Mouse (Mus musculus) ovary, postnatal 10 days (tissue): ENCODE measurements around the gene Cdk5.

Experiments
- DNase-seq: peaks from one replicate; pipeline ENCODE4 v3.0.0; 2022; ENCODE audit warnings: low spot score

The Cdk5 gene

GRCm38 (mm10) chr5:24427981-24428402 lies 4.7 kb upstream of the Cdk5 start:
- DNase-seq, result no peak

- no peak for DNase-seq
These were observed 3.9 kb upstream of the Cdk5 start for GRCm38 (mm10) chr5:24427285-24427633.

DNA sequence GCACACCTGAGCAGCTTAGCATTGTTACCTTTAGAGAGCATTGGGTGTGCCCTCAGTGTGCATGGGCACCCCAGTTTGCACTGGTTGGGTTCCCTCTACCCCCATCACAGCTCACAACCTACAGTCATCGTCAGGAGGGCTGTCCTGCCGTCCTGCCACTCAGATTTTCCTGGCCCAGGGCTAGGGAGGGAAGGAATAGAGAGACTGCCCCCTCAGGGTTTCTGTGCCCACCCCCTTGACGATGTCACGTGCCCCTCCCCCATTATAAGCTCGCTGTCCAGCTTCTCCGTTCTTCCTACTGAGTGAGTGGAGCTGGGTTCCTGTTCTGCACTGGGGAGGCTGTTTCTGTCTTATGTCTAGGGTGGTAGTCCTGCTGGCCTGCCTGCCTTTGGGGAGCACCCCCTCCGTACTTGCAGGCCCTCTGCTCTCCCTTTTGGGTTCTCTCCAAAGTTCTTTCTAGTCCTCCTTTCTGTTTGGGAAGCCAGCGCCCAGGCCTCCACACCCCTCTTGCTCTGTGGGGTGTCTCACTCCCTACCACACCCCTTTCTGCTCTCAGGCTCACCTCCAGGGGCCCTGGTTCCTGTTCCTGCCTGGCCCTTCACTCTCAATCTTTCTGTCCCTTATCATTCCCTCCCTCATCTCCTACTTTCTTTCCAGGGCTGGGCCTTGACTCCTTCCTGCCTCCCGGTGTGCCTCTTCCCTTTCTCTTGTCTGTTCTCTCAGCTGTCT lies 3.4 kb upstream of the Cdk5 start:
- DNase-seq, result no peak

- no peak for DNase-seq
These were observed 2.7 kb upstream of the Cdk5 start for GRCm38 (mm10) chr5:24426037-24426432.

GRCm38 (mm10) chr5:24425421-24426036 lies 2.2 kb upstream of the Cdk5 start:
- peak; percentile 44 for DNase-seq

GRCm38 (mm10) chr5:24424861-24425411 lies 1.6 kb upstream of the Cdk5 start:
- DNase-seq, result peak; percentile 75

- no peak for DNase-seq
These were observed 863 bp upstream of the Cdk5 start for GRCm38 (mm10) chr5:24424004-24424781.

- DNase-seq, result no peak
These were observed 2.9 kb downstream of the Cdk5 start for GRCm38 (mm10) chr5:24420381-24420780.

DNA sequence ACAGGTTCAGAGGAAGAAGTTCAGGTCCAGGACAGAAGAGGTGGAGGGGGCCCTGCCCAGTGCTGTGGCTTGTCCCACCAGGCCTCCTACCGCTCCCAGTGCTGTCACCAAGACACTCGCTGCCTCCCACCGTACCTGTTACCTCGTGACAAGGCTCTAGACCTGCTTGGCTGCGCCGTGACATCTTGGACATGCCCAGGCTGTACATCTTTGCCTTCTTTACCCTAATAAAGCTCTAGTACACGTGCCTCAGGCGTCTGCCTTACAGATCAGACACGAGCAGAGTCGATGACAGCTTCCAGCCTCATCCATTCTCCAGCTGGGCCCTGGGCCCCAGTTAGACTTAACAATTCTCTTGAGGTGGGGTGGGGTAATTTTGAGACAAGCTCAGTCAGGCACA lies 5.7 kb downstream of the Cdk5 start:
- no peak for DNase-seq

GRCm38 (mm10) chr5:24416222-24416736 lies 7.1 kb downstream of the Cdk5 start:
- peak; percentile 31 for DNase-seq

DNA sequence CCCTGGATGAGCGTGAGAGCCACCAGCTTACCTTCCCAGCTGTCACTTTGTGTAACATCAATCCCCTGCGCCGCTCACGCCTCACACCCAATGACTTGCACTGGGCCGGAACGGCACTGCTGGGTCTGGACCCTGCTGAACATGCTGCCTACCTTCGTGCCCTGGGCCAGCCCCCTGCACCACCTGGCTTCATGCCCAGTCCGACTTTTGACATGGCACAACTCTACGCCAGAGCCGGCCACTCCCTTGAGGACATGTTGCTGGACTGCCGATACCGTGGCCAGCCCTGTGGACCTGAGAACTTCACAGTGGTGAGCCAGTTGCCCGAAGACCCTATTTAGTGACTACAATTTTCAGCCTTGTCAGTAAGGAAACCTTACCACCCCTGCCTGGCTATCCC lies 9.4 kb downstream of the Cdk5 start:
- no peak for DNase-seq

GRCm38 (mm10) chr5:24413042-24413693 lies 10.2 kb downstream of the Cdk5 start, which contains the start of gene Asic3:
TSS of gene Asic3 (plus strand) at chr5:24413392.
- no peak for DNase-seq

GRCm38 (mm10) chr5:24412063-24412462 lies 11.3 kb downstream of the Cdk5 start:
- no peak for DNase-seq

- no peak for DNase-seq
These were observed 13.9 kb downstream of the Cdk5 start for GRCm38 (mm10) chr5:24409466-24409865.

GRCm38 (mm10) chr5:24408651-24409050 lies 14.7 kb downstream of the Cdk5 start:
- DNase-seq, result no peak

- no peak for DNase-seq
These were observed 17.9 kb downstream of the Cdk5 start for GRCm38 (mm10) chr5:24405389-24405876.

DNA sequence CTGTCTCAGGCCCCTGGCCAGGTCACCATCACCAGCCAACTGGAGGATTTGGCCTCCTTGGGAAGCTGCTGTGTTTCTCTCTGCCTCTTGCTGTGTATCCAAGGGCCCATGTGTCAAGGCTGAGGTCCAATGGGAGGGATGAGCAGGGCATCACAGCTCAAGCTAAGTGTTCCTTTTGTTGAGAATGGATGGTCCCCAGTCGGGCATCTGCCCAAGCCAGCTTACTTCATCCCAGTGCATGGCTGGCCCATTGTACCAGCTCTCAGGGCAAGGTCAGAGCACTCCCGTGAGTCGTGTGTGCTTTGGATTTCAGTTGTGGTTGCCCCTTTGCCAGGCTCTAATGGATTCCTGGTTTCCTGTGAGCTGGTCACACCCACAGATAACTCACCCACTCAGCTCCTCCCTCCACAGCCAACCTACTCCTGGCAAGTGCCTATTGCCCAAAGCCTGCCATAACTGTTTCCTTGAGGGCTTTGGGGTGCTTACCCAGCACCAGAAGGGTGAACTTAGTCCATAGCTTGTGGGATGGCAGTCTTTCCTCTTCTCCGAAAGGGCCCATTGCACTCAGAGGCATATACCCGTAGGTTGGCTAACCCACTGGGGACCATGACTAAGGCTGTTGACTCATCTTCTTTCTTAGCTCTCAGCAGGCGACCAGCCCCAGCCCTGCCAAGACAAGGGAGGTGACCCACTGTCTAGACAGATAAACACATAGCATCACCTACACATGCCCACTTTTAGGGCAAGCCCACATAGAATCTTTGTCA lies 18.6 kb downstream of the Cdk5 start:
- no peak for DNase-seq

DNA sequence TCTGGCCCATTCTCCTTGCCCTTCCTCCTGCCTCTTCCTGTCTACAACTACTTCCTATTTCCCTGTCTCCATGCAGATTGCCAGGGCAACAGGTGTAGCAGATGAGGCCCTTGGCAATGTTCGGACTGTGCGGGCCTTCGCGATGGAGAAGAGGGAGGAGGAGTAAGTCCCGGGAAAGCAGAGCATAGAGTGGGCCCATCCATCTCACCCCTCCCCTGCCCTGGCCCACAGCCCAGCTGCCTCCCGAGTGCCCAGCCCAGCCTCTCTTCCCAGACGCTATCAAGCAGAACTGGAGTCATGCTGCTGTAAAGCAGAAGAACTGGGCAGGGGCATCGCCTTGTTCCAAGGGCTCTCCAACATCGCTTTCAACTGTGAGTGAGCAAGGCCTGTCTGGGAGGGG lies 21.4 kb downstream of the Cdk5 start:
- DNase-seq, result no peak

DNA sequence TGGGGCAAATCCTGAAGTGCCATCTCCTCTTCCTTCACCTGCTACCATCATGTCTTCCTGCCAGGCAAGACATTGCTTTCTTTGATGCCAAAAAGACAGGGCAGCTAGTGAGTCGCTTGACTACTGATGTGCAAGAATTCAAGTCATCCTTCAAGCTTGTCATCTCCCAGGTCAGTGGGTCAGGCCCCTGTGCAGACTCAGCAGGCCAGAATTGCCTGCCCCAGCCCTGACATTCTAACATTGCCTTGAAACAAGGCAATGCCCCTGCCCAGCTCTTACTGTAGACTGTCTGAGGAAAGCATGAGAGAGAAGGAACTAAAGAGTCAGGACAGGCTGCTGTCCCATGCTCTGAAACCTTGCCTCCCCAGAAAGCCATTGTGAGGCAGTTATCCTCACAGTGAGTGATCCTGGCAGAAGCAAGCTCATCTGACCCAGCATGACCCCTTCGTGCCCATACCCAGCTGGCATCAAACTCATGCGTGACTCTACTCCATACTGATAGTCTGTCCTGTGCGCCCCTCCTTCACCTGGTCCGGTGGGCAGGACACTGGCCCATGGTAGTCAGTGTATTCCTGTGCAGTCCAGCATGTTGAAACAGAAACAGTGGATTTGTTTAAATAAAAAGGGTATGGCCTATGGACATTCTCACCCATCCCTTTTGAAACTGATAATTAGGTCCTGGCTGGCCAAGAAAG lies 22.3 kb downstream of the Cdk5 start:
- no peak for DNase-seq

- DNase-seq, result no peak
These were observed 23.0 kb downstream of the Cdk5 start for GRCm38 (mm10) chr5:24400362-24400761.
